Mouse (Mus musculus): Measurements from ENCODE around the gene Bscl2.

DNA sequence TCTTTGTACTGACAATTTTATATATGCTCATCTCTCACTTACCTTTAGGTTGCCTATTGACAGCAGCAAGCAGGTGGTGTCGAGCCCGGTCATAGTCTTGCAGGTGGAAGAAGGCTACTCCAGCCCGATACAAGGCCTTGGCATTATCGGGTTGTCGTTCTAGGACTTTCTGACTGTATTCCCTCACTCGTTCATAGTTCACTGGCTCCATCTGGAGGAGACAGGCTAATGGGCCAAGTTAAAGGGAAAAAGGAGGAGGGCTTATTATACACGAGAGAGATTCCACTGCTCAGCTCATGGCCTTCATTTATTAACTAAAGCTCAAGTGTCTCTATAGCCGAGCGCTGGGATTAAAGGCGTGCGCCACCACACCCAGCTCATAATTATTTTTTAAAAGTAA is 21.5 kb upstream of the Bscl2 start:
- TF ChIP-seq POLR2A (IDR thresholded peaks at IDR 0.05; ENCODE audit: control insufficient read depth, low read depth, low read length): no peak
- TF ChIP-seq CTCF (IDR thresholded peaks at IDR 0.05; ENCODE audit: control insufficient read depth, insufficient read depth, insufficient replicate concordance, low read depth, low read length): no peak

All from testis, adult 2 months (tissue).